Mouse (Mus musculus) neural tube, embryonic 13.5 days (tissue): ENCODE measurements around the gene Pou2f2. TPM values are rescaled to one million over a fixed set of nuclear protein-coding genes. Genes with fewer than 3 reads are reported as not detected.
"Not testable (repeated sequence)": the region's sequence is repeated elsewhere in the genome, so short reads cannot be mapped to it uniquely, and the experiment has no call there.

Source experiments
- ATAC-seq: fragments of 200-750 bp; cut with Nextera tagmentation; 2 replicates; pipeline ENCODE4 v1.8.0; 2017; ENCODE audit warnings: low read depth, mild to moderate bottlenecking, moderate TSS enrichment, moderate library complexity
- H3K27ac ChIP-seq: fragments of 300-500 bp; sonication (generic); replicated peaks from 2 replicates; pipeline ENCODE4 v1.5.1; 2015; ENCODE audit warnings: moderate library complexity, mild to moderate bottlenecking, inconsistent platforms
- H3K27me3 ChIP-seq: fragments of 300-500 bp; sonication (generic); 2 replicates; pipeline ENCODE4 v1.6.1; 2015; ENCODE audit warnings: mild to moderate bottlenecking, inconsistent platforms
- H3K36me3 ChIP-seq: fragments of 300-500 bp; sonication (generic); 2 replicates; pipeline ENCODE4 v1.6.1; 2015; ENCODE audit warnings: mild to moderate bottlenecking, inconsistent platforms
- H3K4me1 ChIP-seq: fragments of 300-500 bp; sonication (generic); replicated peaks from 2 replicates; pipeline ENCODE4 v1.6.1; 2015; ENCODE audit warnings: inconsistent platforms
- H3K4me2 ChIP-seq: fragments of 300-500 bp; sonication (generic); 2 replicates; pipeline ENCODE4 v1.6.1; 2015; ENCODE audit warnings: inconsistent platforms, mild to moderate bottlenecking, moderate library complexity
- H3K4me3 ChIP-seq: fragments of 300-500 bp; sonication (generic); 2 replicates; pipeline ENCODE4 v1.5.1; 2015; ENCODE audit warnings: mild to moderate bottlenecking, inconsistent platforms
- H3K9ac ChIP-seq: fragments of 300-500 bp; sonication (generic); 2 replicates; pipeline ENCODE4 v1.6.1; 2015; ENCODE audit warnings: moderate library complexity, mild to moderate bottlenecking, inconsistent platforms
- H3K9me3 ChIP-seq: fragments of 300-500 bp; sonication (generic); 2 replicates; pipeline ENCODE4 v1.6.1; 2016; ENCODE audit warnings: inconsistent platforms
- WGBS: fragments of 180-500 bp; shearing (Covaris S2); methylation state at CpG from one replicate; pipeline ENCODE4 v1.1.7; 2015; 5-methylcytosine and 5-hydroxymethylcytosine counted together
- polyA plus RNA-seq: library from polyadenylated mRNA; unstranded; fragments of >200 nt; fragmentation: Nextera tagmentation; extraction: Ambion mirVana; gene quantifications from 2 replicates; pipeline ENCODE4 v1.2.1, GENCODE M21; 2015

Gene Pou2f2
- polyA plus RNA-seq, 1 experiment from 2014 or later: 28.0 TPM

DNA sequence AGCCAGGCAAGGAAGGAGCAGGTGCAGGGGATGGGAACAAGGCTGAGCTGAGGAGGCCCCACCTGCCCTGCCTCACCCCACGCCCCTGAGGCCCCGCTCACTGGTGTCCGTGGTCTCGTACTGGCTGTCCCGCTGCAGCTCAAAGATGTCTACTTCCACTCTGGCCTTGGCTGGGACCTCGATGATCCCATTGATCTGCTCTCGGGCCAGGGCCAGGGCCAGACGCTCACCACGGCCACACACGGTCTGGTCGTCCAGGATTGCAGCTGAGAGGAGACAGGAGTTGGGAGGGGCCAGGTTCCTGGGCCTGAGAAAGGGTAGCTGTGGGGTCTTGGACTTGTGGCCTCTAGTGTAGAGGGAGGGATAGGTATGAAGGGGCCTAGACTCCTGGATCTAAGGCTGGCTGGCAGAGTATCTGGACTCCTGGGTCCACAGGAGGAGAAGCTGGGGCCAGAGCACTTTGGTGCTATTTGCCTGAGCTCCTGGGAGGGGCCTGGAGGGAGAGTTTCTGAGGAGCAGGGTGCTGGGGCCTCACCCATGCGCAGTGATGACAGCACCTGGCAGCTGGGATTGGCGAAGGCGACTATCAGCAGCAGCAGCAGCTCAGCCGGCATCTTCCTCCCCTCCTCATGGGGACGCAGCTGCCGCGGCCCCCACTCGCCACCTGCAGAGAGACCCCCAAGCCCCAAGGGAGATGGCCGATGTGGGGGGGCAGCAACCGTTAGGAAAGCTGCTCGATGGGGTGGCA is 111.4 kb downstream of the Pou2f2 start:
- Histone ChIP-seq H3K27ac (no peak overlapping the region), H3K27me3 (no peaks in the 10 kb centered on the region), H3K9ac (peak overlapping the region; percentile 32; the same call in 1 of the 2 replicates)

DNA sequence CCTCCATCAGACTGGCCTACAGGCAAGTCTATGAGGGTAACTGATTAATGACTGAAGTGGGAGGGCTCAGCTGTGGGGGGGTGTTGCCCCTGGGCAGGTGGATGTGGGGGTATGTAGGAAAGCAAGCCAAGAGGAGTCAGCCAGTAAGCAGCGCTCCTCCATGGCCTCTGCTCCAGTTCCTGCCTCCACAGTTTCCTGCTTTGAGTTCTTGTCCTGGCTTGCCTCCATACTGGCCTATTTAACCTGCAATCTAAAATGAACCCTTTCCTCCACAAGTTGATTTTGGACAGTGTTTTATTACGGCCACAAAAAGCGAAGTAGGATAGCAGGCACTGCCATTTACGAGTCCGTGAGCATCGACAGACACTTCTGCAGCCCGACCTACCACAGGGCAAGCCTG is 112.2 kb downstream of the Pou2f2 start:
- Histone ChIP-seq H3K4me1 (peaks cover 45% of the 10 kb centered on the region), H3K9ac (no peak overlapping the region), H3K4me3 (no peak overlapping the region), H3K4me2 (no peak overlapping the region), H3K9me3 (no peaks in the 10 kb centered on the region), H3K27ac (no peak overlapping the region), H3K27me3 (no peaks in the 10 kb centered on the region), H3K36me3 (peaks cover 61% of the 10 kb centered on the region)
- ATAC-seq: no peak
- 88% methylated on average over 7 of the region's 7 CpGs for WGBS

More for the DNA sequence above, 111.4 kb downstream of the Pou2f2 start:
- peaks cover 46% of the 10 kb centered on the region for H3K4me1 ChIP-seq
- peaks cover 53% of the 10 kb centered on the region for H3K36me3 ChIP-seq
- H3K9me3 ChIP-seq: no peaks in the 10 kb centered on the region
- 74% methylated on average over 22 of the region's 22 CpGs for WGBS
- no peak for ATAC-seq
- peak overlapping the region; percentile 92 for H3K4me2 ChIP-seq
- 0 out of 2 replicates have a peak overlapping the region, but pooled peaks have one; percentile 0 for H3K4me3 ChIP-seq

GRCm38 (mm10) chr7:25063900-25064299 is 115.6 kb downstream of the Pou2f2 start:
- no peaks in the 10 kb centered on the region for H3K27me3 ChIP-seq
- peaks cover 13% of the 10 kb centered on the region for H3K4me1 ChIP-seq
- H3K4me3 ChIP-seq: no peak overlapping the region
- no peaks in the 10 kb centered on the region for H3K9me3 ChIP-seq
- ATAC-seq: no peak
- no peak overlapping the region for H3K4me2 ChIP-seq
- peaks cover 95% of the 10 kb centered on the region for H3K36me3 ChIP-seq
- WGBS: 91% methylated on average over 8 of the region's 8 CpGs
- no peak overlapping the region for H3K9ac ChIP-seq
- no peak overlapping the region for H3K27ac ChIP-seq

GRCm38 (mm10) chr7:25063346-25063745 is 116.2 kb downstream of the Pou2f2 start:
- H3K27ac ChIP-seq: no peak overlapping the region
- peaks cover 8% of the 10 kb centered on the region for H3K4me1 ChIP-seq
- H3K9ac ChIP-seq: no peak overlapping the region
- no peaks in the 10 kb centered on the region for H3K9me3 ChIP-seq
- no peak overlapping the region for H3K4me3 ChIP-seq
- H3K27me3 ChIP-seq: no peaks in the 10 kb centered on the region
- WGBS: 94% methylated on average over 6 of the region's 6 CpGs
- H3K4me2 ChIP-seq: no peak overlapping the region
- H3K36me3 ChIP-seq: peaks cover 98% of the 10 kb centered on the region
- ATAC-seq: no peak

- Histone ChIP-seq H3K4me2 (no peak overlapping the region), H3K4me1 (no peaks in the 10 kb centered on the region), H3K27ac (no peak overlapping the region), H3K9ac (no peak overlapping the region), H3K4me3 (no peak overlapping the region), H3K36me3 (peaks cover 99% of the 10 kb centered on the region), H3K27me3 (no peaks in the 10 kb centered on the region), H3K9me3 (no peaks in the 10 kb centered on the region)
- WGBS: 87% methylated on average over 14 of the region's 14 CpGs
- ATAC-seq: no peak
These were observed 120.7 kb downstream of the Pou2f2 start for GRCm38 (mm10) chr7:25058836-25059235.

GRCm38 (mm10) chr7:25058394-25058793 is 121.1 kb downstream of the Pou2f2 start:
- WGBS: 90% methylated on average over 8 of the region's 8 CpGs
- H3K9ac ChIP-seq: no peak overlapping the region
- H3K27me3 ChIP-seq: no peaks in the 10 kb centered on the region
- ATAC-seq: no peak
- H3K9me3 ChIP-seq: no peaks in the 10 kb centered on the region
- no peaks in the 10 kb centered on the region for H3K4me1 ChIP-seq
- no peak overlapping the region for H3K27ac ChIP-seq
- H3K36me3 ChIP-seq: peaks cover 99% of the 10 kb centered on the region
- H3K4me3 ChIP-seq: no peak overlapping the region
- no peak overlapping the region for H3K4me2 ChIP-seq

DNA sequence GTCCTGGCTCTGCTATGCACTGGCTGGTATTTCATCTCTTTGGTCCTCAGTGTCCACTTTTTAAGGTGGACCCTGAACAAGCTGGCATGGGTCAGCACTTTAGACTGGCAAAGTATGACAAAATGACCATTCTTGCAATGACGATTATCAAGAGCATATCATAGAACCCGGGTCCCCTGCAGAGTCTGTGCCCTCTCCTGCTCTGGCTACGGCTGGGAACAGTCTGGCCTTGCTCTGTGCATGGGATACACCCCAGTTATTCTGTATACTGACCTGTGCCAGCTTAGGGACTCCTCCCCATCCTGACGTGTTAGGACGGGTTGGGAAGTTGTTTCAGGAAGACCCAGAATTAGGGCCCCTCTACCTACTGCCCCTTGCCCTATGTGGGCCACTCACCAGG is 121.6 kb downstream of the Pou2f2 start:
- 94% methylated on average over 5 of the region's 5 CpGs for WGBS
- no peak overlapping the region for H3K4me2 ChIP-seq
- no peaks in the 10 kb centered on the region for H3K27me3 ChIP-seq
- no peak for ATAC-seq
- no peak overlapping the region for H3K9ac ChIP-seq
- no peak overlapping the region for H3K4me3 ChIP-seq
- no peak overlapping the region for H3K27ac ChIP-seq
- peaks cover 99% of the 10 kb centered on the region for H3K36me3 ChIP-seq
- no peaks in the 10 kb centered on the region for H3K4me1 ChIP-seq
- H3K9me3 ChIP-seq: no peaks in the 10 kb centered on the region

DNA sequence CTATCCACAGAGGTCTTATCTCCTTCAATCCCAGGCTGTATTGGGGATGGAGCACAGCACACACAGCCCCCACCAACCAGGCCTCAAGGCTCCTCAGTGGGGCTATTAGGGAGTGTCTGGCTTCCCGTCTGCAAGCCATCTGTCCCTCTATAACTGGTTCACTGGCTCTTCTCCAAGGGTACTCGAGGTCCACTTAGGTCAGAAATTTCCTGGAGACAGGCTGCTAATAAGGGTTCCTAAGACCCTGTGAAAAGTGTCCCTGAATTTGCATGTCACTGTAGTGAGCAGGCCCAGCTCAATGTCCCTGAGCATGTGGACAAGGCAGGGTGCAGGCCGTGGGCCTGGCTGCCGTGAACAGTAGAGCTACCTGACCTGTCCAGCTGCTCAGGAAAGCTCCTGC is 122.6 kb downstream of the Pou2f2 start:
- H3K9ac ChIP-seq: no peak overlapping the region
- H3K27me3 ChIP-seq: no peaks in the 10 kb centered on the region
- H3K4me2 ChIP-seq: no peak overlapping the region
- H3K4me1 ChIP-seq: no peaks in the 10 kb centered on the region
- peaks cover 99% of the 10 kb centered on the region for H3K36me3 ChIP-seq
- no peak overlapping the region for H3K4me3 ChIP-seq
- H3K9me3 ChIP-seq: no peaks in the 10 kb centered on the region
- no peak overlapping the region for H3K27ac ChIP-seq
- ATAC-seq: no peak
- WGBS: 78% methylated on average over 4 of the region's 4 CpGs

DNA sequence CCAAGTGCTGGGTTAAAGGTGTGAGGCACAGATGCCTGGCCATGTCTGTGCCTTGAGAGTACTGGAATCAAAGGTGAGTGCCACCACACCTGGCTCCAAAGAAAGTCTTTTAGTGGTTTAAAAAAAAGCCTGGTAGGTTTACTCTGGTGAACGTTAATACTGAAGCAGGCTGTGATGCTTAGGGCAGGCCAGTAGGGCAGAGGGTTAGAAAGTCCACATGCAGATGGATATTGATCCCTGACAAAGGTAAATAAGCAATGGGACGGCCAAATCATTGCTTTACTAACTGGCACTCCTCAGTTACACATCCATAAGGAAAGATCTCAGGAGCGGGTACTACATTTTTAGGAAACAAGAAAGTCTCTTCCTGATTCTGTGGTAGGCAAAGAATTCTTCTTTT is 126.9 kb downstream of the Pou2f2 start:
- ATAC-seq: no peak
- Histone ChIP-seq H3K4me3 (no peak overlapping the region), H3K36me3 (peaks cover 98% of the 10 kb centered on the region), H3K4me1 (no peaks in the 10 kb centered on the region), H3K9ac (no peak overlapping the region), H3K27ac (no peak overlapping the region), H3K27me3 (no peaks in the 10 kb centered on the region), H3K4me2 (no peak overlapping the region), H3K9me3 (no peaks in the 10 kb centered on the region)
- 92% methylated on average over 3 of the region's 3 CpGs for WGBS

DNA sequence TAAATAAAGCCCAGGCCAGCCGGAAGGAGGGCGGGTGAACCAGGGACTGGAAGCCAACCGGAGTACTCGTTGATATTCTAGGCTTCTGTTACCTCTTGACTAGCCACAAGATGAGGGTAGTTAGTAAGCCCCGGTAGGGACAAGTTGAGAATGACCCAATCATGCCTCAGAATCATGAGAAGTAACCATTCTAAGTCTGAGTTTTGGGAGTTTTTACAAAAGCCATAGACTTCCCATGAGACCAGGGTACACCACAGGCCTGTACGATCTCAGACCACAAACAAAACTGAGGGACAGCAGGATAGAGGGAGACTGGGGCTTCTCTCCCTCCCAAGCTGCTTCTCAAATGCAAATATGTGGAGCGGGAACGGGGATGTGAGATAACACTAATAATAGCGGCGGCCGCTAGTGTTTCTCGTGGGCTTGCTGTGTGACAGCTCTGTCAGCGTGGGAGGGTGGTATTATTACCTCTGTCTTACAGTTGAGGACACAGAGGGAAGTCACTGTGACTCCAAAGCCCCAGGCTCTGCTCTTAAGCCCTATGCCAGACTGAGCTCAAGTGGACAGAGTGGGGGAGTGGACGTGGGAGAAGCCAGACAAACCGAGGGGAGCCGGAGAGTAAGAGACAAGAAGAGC is 130.1 kb downstream of the Pou2f2 start:
- Histone ChIP-seq H3K27ac (no peak overlapping the region), H3K36me3 (peaks cover 98% of the 10 kb centered on the region), H3K4me3 (no peak overlapping the region), H3K4me1 (no peaks in the 10 kb centered on the region), H3K9me3 (no peaks in the 10 kb centered on the region), H3K9ac (no peak overlapping the region), H3K4me2 (no peak overlapping the region), H3K27me3 (no peaks in the 10 kb centered on the region)
- ATAC-seq: no peak
- 87% methylated on average over 16 of the region's 16 CpGs for WGBS

DNA sequence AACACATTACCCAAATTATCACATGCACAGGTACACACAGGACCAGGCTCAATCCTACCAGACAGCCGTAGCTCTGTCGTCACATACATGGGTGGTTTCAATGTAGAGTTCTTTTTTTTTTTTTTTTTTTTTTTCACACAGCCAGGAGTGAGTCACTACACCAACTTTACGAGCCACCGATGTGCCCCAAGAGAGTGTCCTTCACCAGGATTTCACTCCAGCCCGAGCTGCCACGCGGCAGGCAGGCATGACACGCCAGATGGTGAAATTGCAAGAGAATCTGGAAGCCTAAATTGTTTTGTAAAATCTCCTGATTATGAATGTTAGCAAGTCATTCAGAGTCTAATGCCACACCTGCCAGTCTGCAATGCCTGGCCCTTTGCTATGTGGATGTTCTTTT is 132.2 kb downstream of the Pou2f2 start:
- 80% methylated on average over 8 of the region's 8 CpGs for WGBS
- no peak overlapping the region for H3K9ac ChIP-seq
- H3K9me3 ChIP-seq: no peaks in the 10 kb centered on the region
- H3K27me3 ChIP-seq: no peaks in the 10 kb centered on the region
- no peak overlapping the region for H3K4me2 ChIP-seq
- H3K4me3 ChIP-seq: no peak overlapping the region
- peaks cover 99% of the 10 kb centered on the region for H3K36me3 ChIP-seq
- no peaks in the 10 kb centered on the region for H3K4me1 ChIP-seq
- ATAC-seq: no peak
- no peak overlapping the region for H3K27ac ChIP-seq

- H3K4me3 ChIP-seq, H3K27ac ChIP-seq, H3K4me1 ChIP-seq, H3K9ac ChIP-seq, H3K9me3 ChIP-seq, H3K4me2 ChIP-seq, H3K27me3 ChIP-seq, ATAC-seq: not testable (repeated sequence)
- WGBS: 98% methylated on average over 7 of the region's 7 CpGs
- H3K36me3 ChIP-seq: peaks cover 100% of the 10 kb centered on the region
These were observed 134.9 kb downstream of the Pou2f2 start for GRCm38 (mm10) chr7:25044599-25044998.
